11 mouse cellular contexts compared by ENCODE assay signal in the genomic region with DNA sequence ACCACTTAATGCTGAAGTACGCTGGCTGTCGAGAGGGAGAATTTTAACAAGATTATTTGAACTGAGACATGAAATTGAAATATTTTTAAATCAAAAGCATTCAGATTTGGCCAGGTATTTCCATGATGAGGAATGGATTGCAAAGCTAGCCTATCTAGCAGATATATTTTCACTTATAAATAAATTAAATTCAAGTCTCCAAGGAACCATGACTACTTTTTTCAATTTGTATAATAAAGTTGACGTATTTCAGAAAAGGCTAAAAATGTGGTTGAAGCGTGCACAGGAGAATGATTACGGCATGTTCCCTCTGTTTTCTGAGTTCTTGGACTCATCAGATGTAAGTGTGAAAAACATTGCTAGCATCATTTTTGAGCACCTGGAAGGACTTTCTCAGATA. TPM values are rescaled to one million over a fixed set of nuclear protein-coding genes. Genes with fewer than 3 reads are reported as not detected.
DNase-seq lines count a peak whose midpoint lies in the region; ATAC-seq and TF ChIP-seq lines count a peak whose summit lies in the region.
"Had no signal": no experiment of that assay in that cellular context is flagged by ENCODE, and none has a peak within 500 bp of the region (broad histone marks: within the 10 kb centered on the region; RNA-seq: fewer than 3 reads in every experiment).

A gene (plus strand): TSS at position 301 of the 400 bp plus-strand sequence.

- WGBS in kidney, adult 2 months = 96% methylated on average over 5 of the region's 5 CpGs
- 98% methylated on average over 5 of the region's 5 CpGs for WGBS in forebrain, embryonic 12.5 days
- WGBS in limb, embryonic 14.5 days = 90% methylated on average over 5 of the region's 5 CpGs

- no peaks in the 10 kb centered on the region for H3K9me3 ChIP-seq in forebrain, embryonic 12.5 days
- H3K9me3 ChIP-seq in limb, embryonic 14.5 days (ENCODE audit: control insufficient read depth, low read length) = no peaks in the 10 kb centered on the region

- H3K4me1 ChIP-seq in kidney, adult 2 months (ENCODE audit: control insufficient read depth, insufficient read depth, low read length) = 0 out of 2 replicates have a peak, but pooled peaks cover 2% of the 10 kb centered on the region
- peaks cover 19% of the 10 kb centered on the region for H3K4me1 ChIP-seq in forebrain, embryonic 12.5 days
- H3K4me1 ChIP-seq in limb, embryonic 14.5 days (ENCODE audit: control insufficient read depth, insufficient read depth, low read length) = peaks cover 6% of the 10 kb centered on the region

- no peak within 1 kb of the TSS for H3K4me2 ChIP-seq in forebrain, embryonic 12.5 days
- no peak within 1 kb of the TSS for H3K4me2 ChIP-seq in limb, embryonic 14.5 days (replicated peaks; ENCODE audit: low read depth, low read length, severe bottlenecking)

- no peak for TF ChIP-seq POLR2A in kidney, adult 2 months (IDR thresholded peaks at IDR 0.05; ENCODE audit: low read depth, low read length)
- no peak for TF ChIP-seq POLR2A in limb, embryonic 14.5 days (IDR thresholded peaks at IDR 0.05; ENCODE audit: borderline replicate concordance, extremely low read depth, insufficient read depth, insufficient read length)

- ATAC-seq in forebrain, embryonic 12.5 days (ENCODE audit: low FRiP score) = no peak
- no peak for ATAC-seq in limb, embryonic 14.5 days (ENCODE audit: low FRiP score, low read depth)

- H3K9ac ChIP-seq in forebrain, embryonic 12.5 days = no peak within 1 kb of the TSS
- H3K9ac ChIP-seq in limb, embryonic 14.5 days (ENCODE audit: low read depth, low read length, severe bottlenecking) = no peak within 1 kb of the TSS

- H3K4me3 ChIP-seq in kidney, adult 2 months (ENCODE audit: insufficient read depth, low read depth, low read length) = no peak within 1 kb of the TSS
- H3K4me3 ChIP-seq in forebrain, embryonic 12.5 days (replicated peaks) = no peak within 1 kb of the TSS
- H3K4me3 ChIP-seq in limb, embryonic 14.5 days (replicated peaks; ENCODE audit: low read length) = no peak within 1 kb of the TSS
- no peak within 1 kb of the TSS for H3K4me3 ChIP-seq in gastrocnemius, adult 2 months
- no peak within 1 kb of the TSS for H3K4me3 ChIP-seq in left cerebral cortex, adult 2 months
- H3K4me3 ChIP-seq: myocyte had no signal

- TF ChIP-seq CTCF in kidney, adult 2 months (conservative IDR thresholded peaks at IDR 0.05; ENCODE audit: insufficient read depth, insufficient read length, low read depth, low read length) = no peak
- no peak for TF ChIP-seq CTCF in gastrocnemius, adult 2 months (IDR thresholded peaks at IDR 0.05)
- no peak for TF ChIP-seq CTCF in left cerebral cortex, adult 2 months (IDR thresholded peaks at IDR 0.05)

- no peaks in the 10 kb centered on the region for H3K27me3 ChIP-seq in kidney, adult 2 months (replicated peaks; ENCODE audit: control insufficient read depth, insufficient read depth, low read length)
- no peaks in the 10 kb centered on the region for H3K27me3 ChIP-seq in forebrain, embryonic 12.5 days
- no peaks in the 10 kb centered on the region for H3K27me3 ChIP-seq in limb, embryonic 14.5 days (ENCODE audit: control insufficient read depth, insufficient read depth, low read length)

- intact Hi-C loops in gastrocnemius, adult 2 months (cut with DNase I) = no loop called here
- intact Hi-C loops in left cerebral cortex, adult 2 months (cut with DNase I) = no loop called here

- H3K27ac ChIP-seq in kidney, adult 2 months (ENCODE audit: insufficient read depth, low read depth, low read length) = no peak within 1 kb of the TSS
- H3K27ac ChIP-seq in forebrain, embryonic 12.5 days = no peak within 1 kb of the TSS
- H3K27ac ChIP-seq in limb, embryonic 14.5 days (replicated peaks; ENCODE audit: low read depth, low read length) = no peak within 1 kb of the TSS
- H3K27ac ChIP-seq in gastrocnemius, adult 2 months = no peak within 1 kb of the TSS
- no peak within 1 kb of the TSS for H3K27ac ChIP-seq in left cerebral cortex, adult 2 months

- no peak for DNase-seq in kidney, adult 2 months
- no peak for DNase-seq in kidney, postnatal 14 days
- no peak for DNase-seq in adrenal gland, adult 8-10 months
- no peak for DNase-seq in limb, embryonic 14.5 days (ENCODE audit: low spot score)
- DNase-seq in gastrocnemius, adult 2 months = no peak
- DNase-seq in left cerebral cortex, adult 2 months (ENCODE audit: extremely low spot score in 1 of 2, low spot score in 2 of 2) = no peak
- no peak for DNase-seq in right cerebral cortex, postnatal 36 days (ENCODE audit: low spot score in 2 of 2)
- DNase-seq: cerebellum, adult 9-11 months; kidney, adult 11 months had no signal

- peaks cover 1% of the 10 kb centered on the region; the same call in 1 of the 2 replicates for H3K36me3 ChIP-seq in kidney, adult 2 months (ENCODE audit: control insufficient read depth, insufficient read depth, low read length)
- 0 out of 2 replicates have a peak, but pooled peaks cover 4% of the 10 kb centered on the region for H3K36me3 ChIP-seq in forebrain, embryonic 12.5 days (replicated peaks)
- H3K36me3 ChIP-seq in limb, embryonic 14.5 days (ENCODE audit: control insufficient read depth, insufficient read depth, low read length) = peaks cover 16% of the 10 kb centered on the region

RNA-seq across cellular contexts. Expression of the gene that starts here (rescaled TPM):
- 28.6 and 29.0 TPM in 2 replicates for polyA plus RNA-seq in kidney, adult 2 months (2012; rRNA removed)
- 10 to 100 TPM; 19.0 to 21.6 (median 20.3) TPM for total RNA-seq in adrenal gland, adult 8-10 months (2022)
- 15.5 and 17.5 TPM in 2 replicates for polyA plus RNA-seq in forebrain, embryonic 12.5 days (2016; fragmentation: Nextera tagmentation; extraction: Ambion mirVana)
- 12.9 and 13.8 TPM in 2 replicates for polyA plus RNA-seq in limb, embryonic 14.5 days (2012; rRNA removed)
- 12.5 and 15.1 TPM in 2 replicates for polyA plus RNA-seq in limb, embryonic 14.5 days (2014; fragmentation: Nextera tagmentation; extraction: Ambion mirVana)
- total RNA-seq in gastrocnemius, adult 2 months (2021) = 1 to 10 TPM in 1 of 2 experiments, under 1 TPM in 1; 0.87 to 1.4 TPM
- 1 to 10 TPM; 4.1 to 4.2 TPM for total RNA-seq in left cerebral cortex, adult 2 months (2021)
